Mouse (Mus musculus) heart, adult 11 months (tissue): Measurements from ENCODE around the gene Gm20388.
A peak's percentile ranks its signal among the peaks of the same experiment; 100 is the strongest.
"Not testable (repeated sequence)": the region's sequence is repeated elsewhere in the genome, so short reads cannot be mapped to it uniquely, and the experiment has no call there.

ENCODE experiments used
- DNase-seq: peaks from one replicate; pipeline ENCODE4 v3.0.0; 2022

The Gm20388 gene

GRCm38 (mm10) chr8:120351332-120352071 is 440.9 kb downstream of the Gm20388 start:
- no peak for DNase-seq

- DNase-seq = no peak
These were observed 441.5 kb downstream of the Gm20388 start for GRCm38 (mm10) chr8:120352096-120352495.

GRCm38 (mm10) chr8:120356067-120356466 is 445.4 kb downstream of the Gm20388 start:
- DNase-seq = no peak

GRCm38 (mm10) chr8:120357504-120357903 is 446.9 kb downstream of the Gm20388 start:
- no peak for DNase-seq

DNA sequence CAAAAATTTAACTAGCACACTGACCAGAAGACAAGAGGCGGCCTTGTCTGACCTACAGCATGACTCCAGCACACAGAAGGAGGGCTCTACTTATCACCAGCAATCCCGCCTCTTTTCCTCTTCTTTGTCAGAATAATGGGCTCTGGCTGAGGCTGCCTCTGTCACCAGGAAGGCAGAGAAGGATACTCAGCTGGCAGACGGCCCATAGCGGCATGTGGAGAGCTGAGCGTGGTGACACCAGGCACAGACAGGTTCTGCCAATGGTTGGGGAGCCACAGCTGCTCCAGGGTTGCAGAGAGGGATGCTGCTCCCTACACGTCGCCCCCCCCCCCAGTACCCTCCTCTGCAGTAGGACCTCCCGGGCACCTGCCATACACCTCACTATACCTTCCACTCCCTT is 450.7 kb downstream of the Gm20388 start:
- DNase-seq = peak; percentile 96

GRCm38 (mm10) chr8:120363552-120364071 is 453.0 kb downstream of the Gm20388 start:
- peak; percentile 99 for DNase-seq

DNA sequence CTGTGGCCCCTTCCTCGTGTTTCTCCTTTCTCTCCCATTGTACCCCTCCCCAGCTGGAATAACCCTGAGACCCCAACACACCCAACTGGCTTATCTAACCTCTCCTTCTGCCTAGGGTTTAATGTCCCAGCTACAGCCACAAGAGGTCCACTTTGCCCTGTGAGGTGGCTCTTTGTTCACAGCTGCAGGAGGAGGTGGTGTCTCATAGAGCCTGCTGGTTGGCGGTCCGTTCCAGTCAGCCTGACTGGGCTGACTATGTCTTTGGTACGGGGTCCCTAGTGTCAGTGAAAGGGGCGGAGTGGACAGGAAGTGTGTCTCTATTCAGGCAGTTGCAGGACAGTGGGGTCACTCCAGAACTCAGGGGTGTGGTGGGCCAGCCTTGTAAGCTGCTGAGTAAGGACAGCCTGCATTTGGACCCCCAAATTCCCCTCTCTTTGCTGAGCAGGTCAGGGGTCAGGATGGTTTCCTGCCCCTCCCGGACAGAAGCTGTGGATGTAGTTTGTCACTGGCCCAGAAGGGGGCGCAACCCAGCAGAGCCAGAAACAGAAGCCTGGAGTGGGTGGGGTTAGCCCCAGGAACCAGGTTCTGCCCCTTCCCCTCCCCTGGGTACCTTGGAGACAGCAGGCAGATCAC is 453.6 kb downstream of the Gm20388 start:
- DNase-seq = peak; percentile 97

GRCm38 (mm10) chr8:120366840-120367239 is 456.2 kb downstream of the Gm20388 start:
- no peak for DNase-seq

- DNase-seq = not testable (repeated sequence)
These were observed 457.6 kb downstream of the Gm20388 start for GRCm38 (mm10) chr8:120368191-120368590.

DNA sequence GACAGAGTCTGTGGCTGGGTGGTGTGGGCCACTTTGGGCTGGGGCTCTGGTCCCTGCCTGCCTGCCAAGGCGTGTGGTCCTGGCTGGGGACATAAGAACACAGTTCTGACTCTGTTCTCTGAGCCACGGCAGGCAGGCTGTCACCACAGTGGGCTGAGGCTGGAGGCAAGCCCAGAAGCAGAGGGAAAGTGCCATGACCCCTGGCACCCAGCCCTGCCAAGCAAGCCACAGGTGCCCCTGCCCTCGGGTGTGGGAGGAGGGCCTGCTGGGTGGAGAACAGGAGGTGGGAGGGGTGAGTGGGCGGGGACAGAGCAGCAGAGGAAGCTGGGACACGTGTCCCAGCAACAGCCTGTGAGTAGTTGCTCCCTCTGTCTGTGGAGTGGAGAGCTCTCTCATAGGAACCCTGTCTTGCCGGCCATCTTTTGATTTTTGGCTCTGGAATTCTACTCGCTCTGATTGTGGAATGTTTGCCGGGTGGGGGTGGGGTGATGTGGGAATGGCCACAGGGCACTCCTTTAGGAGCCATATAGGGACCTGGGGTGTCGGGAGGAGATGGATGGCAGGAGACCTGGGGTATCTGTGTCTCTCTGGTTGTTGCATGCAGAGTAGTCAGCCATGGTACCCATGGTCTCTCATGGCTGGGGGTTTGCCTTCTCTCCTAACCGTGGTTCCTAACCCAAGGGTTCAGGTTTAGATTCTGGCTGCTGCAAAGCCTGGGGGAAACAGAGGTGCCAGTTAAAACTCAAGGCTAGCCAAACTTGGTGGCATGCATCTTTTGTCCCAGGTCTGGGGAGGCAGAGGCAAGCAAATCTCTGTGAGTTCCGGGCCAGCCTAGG is 458.4 kb downstream of the Gm20388 start:
- DNase-seq = peak; percentile 99

DNA sequence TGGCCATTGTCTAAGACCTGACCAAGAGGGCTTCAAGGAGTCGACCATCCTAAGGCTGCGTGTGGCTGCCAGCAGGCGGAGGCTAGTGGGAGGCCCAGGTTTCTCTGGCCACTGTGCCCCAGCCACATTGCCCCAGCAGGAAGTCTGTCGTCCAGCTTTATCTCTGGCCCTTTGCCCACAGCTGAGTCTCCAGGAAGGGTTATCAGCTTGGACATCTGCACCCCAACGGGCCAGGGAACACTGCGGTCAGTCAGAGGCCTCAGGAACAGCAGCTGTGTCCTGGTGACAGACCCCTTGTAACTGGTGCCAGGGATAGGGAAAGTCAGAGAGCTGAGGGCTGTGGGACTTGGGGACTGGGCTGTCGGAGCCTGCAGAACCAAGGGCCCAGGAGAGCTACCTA is 459.3 kb downstream of the Gm20388 start:
- peak; percentile 99 for DNase-seq

DNA sequence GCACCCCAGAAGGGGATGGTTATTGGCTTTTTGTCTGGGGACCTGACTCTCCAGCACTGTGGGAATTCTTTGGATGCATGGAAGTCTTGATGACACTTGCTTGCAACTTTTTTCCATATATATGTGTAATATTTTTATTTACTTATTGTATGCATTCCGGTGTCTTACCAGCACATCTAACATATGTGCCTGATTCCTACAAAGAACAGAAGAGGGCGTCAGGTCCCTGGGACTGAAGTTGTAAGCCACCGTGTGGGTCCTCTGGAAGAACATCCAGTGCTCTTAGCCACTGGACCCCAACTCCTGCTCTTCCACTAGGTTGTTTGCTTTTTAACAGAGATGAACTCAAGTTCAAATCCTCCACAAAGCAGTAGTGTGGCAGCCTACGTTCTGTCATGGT is 459.8 kb downstream of the Gm20388 start:
- no peak for DNase-seq

- no peak for DNase-seq
These were observed 460.5 kb downstream of the Gm20388 start for GRCm38 (mm10) chr8:120371146-120371545.

DNA sequence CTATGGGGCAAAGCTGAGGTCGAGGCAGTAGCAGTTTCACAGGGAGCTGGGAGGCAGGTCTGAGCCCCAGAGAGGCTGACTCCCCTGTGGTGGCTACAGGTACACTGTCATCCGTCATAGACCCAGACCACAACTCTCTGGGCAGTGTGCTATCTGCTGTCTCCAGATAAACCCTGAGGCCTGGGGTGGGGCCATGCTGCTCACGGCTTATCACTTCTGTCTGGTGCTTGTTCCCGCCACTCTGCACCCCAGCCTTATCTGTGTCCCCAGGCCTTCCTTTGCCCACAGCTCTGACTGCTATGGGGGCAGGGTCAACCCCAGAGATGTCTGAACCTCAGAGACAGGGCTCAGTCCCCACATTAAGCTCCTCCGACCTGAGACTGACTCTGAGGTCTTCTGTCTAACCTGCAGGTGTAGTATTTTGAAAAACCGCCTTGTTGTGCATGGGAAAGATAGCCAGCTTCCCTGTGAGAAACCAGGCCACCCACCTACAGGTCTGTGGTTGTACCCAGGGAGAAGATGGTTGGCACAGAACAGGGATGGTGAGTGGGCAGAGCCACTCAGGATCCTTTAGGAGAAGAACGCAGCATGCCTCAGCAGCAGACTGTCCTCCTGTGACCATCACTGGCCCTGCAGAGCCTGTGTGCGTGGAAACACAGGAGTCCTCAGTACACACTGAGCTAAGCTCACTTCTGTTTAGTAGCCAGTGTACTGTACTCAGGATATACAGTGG is 461.2 kb downstream of the Gm20388 start:
- DNase-seq = no peak

GRCm38 (mm10) chr8:120372684-120373083 is 462.0 kb downstream of the Gm20388 start:
- no peak for DNase-seq

- no peak for DNase-seq
These were observed 463.0 kb downstream of the Gm20388 start for GRCm38 (mm10) chr8:120373621-120374020.

DNA sequence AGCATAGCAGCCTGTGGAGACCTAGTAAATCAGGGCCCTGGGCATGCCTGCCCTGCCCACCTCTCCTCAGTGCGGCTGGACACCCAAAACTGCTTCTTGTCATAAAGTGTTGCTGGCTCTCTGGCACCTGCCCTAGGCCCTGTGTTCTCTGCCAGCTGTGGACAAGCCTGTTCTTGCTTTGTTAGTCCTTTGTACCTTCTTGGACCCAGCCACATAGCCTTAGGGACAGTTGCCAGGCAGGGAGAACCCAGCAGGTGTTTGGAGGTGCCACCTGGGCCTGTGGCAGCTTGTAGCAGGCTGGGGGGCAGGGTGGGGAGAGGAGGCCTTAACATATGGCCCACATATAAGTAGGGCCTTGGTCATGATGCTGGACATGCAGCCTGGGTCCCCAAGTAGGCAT is 463.4 kb downstream of the Gm20388 start:
- no peak for DNase-seq

DNA sequence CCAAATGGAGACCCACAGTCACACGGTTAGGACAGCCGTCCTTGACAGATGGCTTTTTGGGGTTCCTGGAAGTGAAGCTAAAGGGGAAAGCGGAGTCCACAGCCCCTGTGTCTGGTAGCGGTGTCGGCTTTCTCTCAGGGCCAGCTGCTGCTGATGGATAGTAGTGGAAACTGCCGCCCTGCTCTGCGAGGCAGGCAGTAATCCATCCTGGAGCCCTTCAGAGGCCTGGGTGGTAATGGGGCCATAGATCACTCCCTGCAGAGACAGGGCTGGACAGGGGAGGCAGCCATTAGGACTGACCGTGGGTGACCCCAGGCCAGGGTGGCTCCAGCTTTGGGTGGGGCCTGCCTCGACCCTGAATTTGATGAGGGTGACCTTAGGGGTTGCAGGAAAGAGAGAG is 463.9 kb downstream of the Gm20388 start:
- no peak for DNase-seq

DNA sequence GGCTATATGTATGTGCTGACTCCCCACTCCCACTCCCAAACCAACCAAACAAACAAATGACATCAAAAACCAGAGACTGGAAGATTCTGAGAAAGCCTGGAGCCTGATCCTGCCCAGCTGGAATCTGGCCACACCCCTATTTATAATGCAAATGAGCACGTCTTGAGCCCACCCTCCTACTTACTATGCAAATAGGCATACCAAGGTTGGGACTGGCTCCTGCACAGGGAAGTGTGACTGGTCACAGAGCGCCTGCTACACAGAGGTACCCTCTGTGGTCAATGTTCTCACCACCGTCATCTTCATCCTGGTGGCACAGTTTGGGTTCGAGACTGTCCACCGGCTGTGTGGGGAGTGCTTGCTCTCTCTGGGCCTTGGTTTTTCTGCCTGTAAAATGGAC is 464.5 kb downstream of the Gm20388 start:
- DNase-seq = no peak

DNA sequence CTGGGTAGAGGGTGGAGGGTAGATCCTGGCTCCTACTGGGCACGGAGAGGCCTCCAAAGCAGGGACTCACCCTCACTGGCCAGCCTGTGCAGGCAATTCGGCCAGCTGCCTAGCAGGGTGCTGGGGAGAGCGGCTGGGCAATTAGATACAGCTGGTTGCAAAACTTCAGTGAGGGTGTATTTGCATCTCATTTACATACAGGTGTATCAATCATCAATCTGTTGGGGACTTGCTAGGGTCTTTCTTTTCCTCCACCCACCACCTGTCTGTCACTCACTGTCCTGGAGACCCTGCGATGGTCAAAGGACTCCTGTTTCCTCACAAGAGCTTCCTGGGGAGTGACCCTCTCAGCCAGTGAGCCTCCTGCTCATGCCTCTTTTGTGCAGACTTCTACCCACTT is 465.6 kb downstream of the Gm20388 start:
- no peak for DNase-seq

DNA sequence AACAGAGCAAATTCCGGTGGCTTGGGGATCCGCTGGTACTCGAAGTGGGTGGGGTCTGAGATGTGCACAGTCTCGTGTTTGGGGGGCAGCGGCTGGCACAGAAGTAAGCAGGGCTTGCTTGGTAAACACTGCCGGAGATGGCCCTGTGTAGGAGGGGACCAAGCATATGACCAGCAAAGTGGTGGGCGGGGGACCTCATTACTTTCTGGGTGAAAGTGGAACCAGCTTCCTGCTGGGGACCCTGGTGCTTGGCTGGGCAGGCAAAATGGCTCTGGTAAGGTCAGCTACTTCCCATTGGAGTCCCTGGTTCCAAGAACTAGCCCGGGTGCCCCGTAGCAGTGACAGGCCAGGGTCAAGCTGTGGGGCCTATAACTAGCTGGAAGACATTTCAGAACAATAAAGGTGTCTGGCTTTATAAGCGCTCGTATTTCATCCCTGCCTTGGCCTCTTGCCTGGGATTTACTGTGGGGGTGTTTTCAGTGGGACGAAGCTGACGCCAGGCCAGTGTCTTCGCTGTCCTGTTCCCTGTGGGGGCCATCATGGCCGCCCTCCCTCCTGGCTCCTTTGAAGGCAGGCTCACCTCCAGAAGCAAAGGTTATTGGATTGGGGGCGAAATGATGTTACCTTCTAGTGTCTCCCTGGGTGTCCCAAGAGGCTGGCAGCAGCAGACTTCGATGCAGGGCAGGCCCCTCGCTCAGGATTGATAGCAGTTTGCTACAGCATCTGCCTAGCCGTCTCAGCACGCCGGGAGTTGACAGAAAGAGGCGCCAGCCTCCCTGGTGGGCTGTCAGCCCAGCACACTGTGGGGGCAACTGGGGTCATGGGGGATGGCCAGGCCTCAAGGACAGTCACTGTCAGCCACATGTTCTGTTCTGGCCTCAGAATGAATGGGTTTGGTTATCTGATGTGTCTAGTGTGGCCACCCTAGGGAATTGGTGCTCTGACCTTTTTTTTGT is 466.5 kb downstream of the Gm20388 start:
- DNase-seq = no peak

DNA sequence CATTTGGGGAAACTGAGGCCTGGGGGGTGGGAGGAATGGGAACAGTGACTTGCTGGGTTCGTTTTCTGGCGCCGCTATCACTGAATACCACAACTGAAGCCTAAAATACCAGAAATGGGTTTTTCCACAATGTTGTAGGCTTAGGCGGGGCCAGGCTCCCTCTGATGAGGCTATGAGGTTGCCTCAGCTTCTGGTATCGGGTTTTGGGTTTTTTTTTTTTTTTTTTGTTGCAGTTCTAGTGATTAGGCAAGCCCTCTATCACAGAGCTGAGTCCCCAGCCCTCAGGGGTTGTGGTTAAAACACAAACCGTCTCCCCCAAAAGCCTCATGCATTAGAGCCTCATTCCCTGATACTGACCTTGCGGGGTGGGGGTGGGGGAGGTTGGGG is 467.2 kb downstream of the Gm20388 start:
- DNase-seq = no peak
